Mouse (Mus musculus) kidney, adult 9 months (tissue): Measurements from ENCODE around the gene Gm5935.
"Not testable (repeated sequence)": the region's sequence is repeated elsewhere in the genome, so short reads cannot be mapped to it uniquely, and the experiment has no call there.

ENCODE experiments used
- DNase-seq: peaks from one replicate; pipeline ENCODE4 v3.0.0; 2022

Gene Gm5935

GRCm38 (mm10) chrX:24775064-24775463 is at the start of gene Gm5935:
Gm5935 (minus strand) TSS chrX:24775164.
- DNase-seq, result not testable (repeated sequence)
